Mouse (Mus musculus): ENCODE data around the gene Fbxw27.
"Not testable (repeated sequence)": the region's sequence is repeated elsewhere in the genome, so short reads cannot be mapped to it uniquely, and the experiment has no call there.

Fbxw27 gene

DNA sequence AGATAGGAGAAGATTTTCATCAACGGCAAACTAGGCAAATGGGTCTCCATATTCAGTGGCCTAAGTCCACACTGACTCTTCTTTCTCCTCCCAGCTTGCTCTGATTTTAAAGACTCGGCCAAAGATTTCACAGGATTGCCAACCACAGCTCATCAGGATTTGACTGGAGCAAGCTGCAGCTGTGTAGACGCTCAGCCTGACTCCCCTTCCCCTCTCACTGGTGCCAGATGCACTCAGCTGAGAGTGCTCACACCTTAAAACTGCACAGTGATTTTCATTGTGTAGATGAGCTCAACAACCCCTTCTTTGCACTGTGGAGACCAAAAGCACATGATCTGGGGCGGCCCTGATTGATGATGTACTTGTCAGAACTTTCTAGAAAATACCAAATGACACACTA is at the start of gene Fbxw27:
Gene Fbxw27, minus strand, starts transcription at position 101 of the 400 bp plus-strand sequence.
- not testable (repeated sequence) for DNase-seq

GRCm38 (mm10) chr9:109833088-109833412 is 42.6 kb upstream of the Fbxw27 start:
- DNase-seq = peak in 1 of 2 experiments; percentile 4

- DNase-seq = peak; percentile 56 to 66
Measured at GRCm38 (mm10) chr9:109832391-109833087, 42.1 kb upstream of the Fbxw27 start, which contains the start of gene Nme6. Nme6 (plus strand) TSS chr9:109832749.

DNA sequence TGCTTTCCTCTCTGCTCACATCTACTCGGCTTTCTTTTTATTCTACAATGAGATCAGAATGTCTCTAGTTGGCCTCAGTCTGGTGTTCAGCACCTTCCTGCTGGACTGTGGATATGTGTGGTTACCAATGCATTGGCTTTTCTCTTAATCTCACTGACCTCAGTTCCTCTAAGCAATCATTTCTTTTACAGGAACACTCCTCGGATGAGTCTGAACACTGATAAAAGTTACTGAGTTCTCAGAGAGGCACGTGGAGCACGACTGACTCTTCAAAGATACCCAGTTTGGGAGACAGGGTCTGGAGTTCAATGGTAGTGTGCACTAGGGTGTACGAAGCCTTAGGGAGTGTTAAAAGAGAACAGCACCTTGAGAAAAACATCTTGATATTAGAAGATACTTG is 35.7 kb upstream of the Fbxw27 start:
- DNase-seq = no peak

DNA sequence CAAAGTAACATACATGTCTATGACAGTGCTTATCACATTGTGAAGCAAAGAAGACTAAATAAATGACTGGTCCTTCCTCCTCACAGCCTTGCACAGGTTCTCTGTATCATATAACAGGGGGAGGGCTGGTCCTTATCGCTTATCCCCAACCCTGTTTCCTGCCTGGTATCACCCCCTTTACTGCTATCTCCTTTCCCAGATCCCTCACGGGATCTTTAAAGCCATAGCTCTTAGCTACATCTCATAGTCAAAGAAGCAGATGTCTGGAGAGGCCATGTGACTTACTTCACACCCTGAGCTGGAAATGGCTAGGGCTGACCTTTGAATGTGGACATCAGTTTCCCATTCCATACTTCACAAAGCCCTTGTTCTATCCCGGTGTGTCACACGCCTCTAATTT is 35.3 kb upstream of the Fbxw27 start:
- no peak for DNase-seq

DNA sequence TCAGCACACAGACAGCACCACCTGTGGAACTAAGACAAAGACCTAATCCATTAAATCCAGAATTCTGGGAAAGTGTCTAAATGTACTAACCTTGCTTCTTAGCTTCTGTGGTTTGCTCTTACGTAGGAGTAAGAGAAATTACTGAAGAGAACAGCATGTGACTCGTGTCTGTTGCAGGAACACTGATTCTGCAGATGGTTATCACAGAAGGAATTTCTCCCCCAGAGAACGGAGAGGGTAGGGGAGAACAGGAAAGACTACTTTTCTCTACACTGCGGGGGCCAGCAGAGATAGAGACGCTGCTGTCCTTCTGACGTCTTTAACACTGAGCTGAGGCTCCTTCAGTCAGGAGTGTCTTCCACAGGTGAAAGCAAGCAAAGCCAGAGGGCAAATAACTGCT is 25.9 kb upstream of the Fbxw27 start:
- DNase-seq = no peak

GRCm38 (mm10) chr9:109813424-109813823 is 23.0 kb upstream of the Fbxw27 start:
- no peak for DNase-seq

GRCm38 (mm10) chr9:109811980-109812379 is 21.5 kb upstream of the Fbxw27 start, which contains the start of gene Spink8:
Spink8 (plus strand) TSS chr9:109812280.
- no peak for DNase-seq

GRCm38 (mm10) chr9:109807898-109808297 is 17.4 kb upstream of the Fbxw27 start:
- no peak for DNase-seq

DNA sequence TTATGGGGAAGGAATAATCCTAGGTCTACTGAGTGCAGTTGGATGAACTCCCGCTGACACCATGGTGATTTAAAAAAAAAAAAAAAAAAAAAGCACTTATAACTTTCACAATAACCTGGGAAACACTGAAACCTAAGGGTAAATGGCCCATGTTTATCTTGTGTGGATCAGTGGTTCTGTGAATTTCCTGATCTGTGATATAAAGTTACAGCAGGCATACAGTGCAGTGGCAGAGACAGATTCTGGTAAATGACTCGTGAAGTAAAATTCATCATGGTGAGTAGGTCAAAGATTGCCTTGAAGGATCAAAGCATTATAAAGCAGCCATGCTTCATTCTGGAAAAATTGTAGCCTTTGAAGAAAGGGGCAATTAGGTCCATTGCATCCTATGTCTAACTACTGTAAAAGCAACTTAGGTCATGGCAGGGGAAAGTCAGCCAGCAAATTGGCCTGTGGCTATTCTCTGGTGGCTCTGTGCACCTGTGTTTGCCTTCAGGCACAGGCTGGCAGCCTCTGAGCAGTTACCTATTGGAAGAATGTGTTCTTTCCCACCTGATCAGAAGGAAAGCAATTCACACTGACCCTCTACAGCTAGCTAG is 16.3 kb upstream of the Fbxw27 start:
- no peak for DNase-seq

GRCm38 (mm10) chr9:109806260-109806659 is 15.8 kb upstream of the Fbxw27 start:
- DNase-seq = no peak

DNA sequence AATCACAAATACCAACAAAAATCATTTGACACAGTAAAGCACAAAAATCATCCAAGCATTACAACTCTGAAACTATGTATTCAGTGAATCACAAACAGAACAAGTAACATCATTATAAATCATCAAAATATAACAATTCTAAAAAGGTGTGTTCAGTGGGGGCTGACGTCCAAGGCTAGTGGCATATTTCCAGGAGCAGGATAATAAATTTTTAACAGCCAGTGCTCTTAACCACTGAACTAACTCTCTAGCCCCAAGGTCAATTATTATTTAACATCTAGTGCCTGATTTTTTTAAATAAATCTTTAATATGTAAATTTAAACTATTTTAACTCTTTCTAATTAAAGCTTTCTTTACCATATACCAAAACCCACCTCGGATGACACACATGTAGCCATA is 15.1 kb upstream of the Fbxw27 start:
- not testable (repeated sequence) for DNase-seq

- no peak for DNase-seq
Measured at GRCm38 (mm10) chr9:109798051-109798450, 7.6 kb upstream of the Fbxw27 start.

GRCm38 (mm10) chr9:109795811-109796210 is 5.3 kb upstream of the Fbxw27 start:
- no peak for DNase-seq

GRCm38 (mm10) chr9:109795221-109795620 is 4.8 kb upstream of the Fbxw27 start:
- no peak for DNase-seq

DNA sequence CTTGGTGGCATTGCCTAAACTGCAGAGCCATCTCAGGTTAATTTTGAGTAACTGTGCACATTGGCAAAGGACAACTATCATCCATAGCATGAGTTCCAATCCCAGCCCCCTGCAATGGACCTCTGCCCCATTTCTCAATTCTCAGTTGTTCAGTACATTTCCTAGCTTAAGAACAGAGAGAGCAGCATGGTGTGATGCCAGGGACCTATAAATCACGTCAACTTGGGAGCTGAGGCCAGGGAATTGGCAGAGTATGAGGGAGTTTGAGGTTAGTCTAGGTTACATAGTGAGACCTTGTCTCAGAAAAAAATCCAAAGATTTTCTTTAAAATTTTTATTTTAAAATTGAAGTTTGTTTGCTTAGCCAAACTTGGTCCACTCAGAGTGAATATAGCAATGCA is 23.6 kb downstream of the Fbxw27 start:
- DNase-seq = not testable (repeated sequence)

DNA sequence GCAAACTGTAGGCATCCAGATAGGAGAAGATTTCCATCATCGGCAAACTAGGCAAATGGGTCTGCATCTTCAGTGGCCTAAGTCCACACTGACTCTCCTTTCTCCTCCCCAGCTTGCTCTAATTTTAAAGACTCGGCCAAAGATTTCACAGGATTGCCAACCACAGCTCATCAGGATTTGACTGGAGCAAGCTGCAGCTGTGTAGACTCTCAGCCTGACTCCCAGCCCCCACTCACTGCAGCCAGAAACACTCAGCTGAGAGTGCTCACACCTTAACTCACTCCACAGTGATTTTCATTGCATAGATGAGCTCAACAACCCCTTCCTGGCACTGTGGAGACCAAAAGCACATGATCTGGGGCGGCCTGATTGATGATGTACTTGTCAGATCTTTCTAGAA is 44.5 kb downstream of the Fbxw27 start, which contains the start of gene Fbxw26:
Gene Fbxw26, minus strand, starts transcription at position 101 of the 400 bp plus-strand sequence.
- DNase-seq = not testable (repeated sequence)

All from thymus, adult 18-20 months (tissue).